Mouse (Mus musculus): Measurements from ENCODE around the gene Spryd7.
"Not testable (repeated sequence)": the region's sequence is repeated elsewhere in the genome, so short reads cannot be mapped to it uniquely, and the experiment has no call there.

Spryd7 gene

DNA sequence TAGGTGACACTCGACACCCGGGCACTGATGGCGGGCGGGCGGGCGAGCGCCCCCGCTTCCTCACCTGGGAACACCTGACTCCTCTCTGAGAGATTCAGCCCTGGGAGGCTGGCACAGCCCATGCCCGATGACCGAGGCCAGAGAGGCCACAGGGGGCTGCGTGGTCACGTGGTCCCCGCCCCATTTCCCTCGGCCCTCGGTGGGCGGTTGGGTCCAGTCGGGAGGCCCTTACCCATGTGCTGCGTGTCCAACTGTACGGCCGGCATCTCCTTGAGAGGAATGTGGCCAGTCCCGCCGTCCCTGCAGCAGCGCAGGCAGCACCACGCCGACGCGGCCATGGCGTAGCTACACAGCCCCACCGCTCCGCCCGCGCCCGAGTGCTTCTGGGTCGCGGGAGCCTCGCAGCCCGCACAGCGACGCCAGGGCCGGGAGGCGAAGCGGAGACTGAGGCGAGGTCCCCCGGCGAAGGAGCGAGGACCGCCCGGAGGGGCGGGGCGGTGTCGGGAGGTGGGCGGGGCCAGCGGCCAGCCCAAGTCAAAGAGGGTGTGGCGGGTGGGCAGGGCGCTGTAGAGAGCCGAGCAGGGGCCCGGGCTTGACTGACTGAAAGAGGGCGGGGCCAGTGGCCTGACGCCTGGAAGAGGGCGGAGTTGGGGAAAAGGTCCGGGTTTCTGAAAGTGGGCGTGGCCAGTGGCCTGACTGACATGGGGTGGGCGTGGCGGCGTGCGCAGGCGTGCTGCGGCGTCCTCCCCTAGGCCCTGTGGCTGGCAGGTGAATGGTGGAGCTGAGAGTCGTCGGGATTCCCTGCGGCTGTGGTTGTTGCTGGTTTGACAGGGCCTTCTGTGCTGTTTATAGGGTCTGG lies at the start of gene Spryd7:
Spryd7 (minus strand) TSS at position 598 of the 859 bp plus-strand sequence.
- DNase-seq: peak; percentile 98

DNA sequence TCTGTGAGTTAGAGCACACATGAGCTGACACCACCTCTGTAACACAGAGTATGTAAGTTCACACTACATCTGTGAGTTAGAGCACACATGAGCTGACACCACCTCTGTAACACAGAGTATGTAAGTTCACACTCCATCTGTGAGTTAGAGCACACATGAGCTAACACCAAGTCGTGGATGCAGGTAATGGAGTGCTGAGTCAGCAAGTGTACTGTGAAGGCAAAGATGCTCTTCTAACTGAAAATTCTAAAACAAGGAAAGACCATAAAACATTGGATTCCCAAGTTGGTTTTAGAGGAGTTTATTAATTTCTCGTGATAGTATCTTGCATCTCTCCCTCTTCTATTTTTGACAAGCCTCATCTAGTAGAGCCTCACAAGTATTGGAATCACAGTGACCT lies 49.4 kb upstream of the Spryd7 start:
- not testable (repeated sequence) for DNase-seq

DNA sequence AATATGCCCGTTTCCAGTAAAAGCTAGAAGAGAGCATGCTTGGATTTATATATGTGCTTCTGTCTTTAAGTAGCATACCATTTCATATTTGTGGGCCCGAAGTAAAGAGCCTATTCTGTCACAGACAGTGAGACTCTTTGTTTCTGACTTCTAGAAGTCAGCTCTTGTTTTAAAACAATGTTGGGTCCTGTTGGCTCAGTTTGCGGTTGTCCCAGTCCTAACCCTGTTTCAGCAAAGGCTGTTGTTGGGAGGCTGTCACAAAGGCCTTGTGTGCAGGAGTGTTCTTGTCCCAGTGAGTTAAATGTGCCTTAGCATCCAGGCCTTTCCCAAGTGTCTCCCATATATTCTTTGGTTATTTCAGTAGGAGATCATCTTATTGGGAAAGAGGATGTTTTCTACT lies 47.4 kb upstream of the Spryd7 start:
- DNase-seq: no peak

DNA sequence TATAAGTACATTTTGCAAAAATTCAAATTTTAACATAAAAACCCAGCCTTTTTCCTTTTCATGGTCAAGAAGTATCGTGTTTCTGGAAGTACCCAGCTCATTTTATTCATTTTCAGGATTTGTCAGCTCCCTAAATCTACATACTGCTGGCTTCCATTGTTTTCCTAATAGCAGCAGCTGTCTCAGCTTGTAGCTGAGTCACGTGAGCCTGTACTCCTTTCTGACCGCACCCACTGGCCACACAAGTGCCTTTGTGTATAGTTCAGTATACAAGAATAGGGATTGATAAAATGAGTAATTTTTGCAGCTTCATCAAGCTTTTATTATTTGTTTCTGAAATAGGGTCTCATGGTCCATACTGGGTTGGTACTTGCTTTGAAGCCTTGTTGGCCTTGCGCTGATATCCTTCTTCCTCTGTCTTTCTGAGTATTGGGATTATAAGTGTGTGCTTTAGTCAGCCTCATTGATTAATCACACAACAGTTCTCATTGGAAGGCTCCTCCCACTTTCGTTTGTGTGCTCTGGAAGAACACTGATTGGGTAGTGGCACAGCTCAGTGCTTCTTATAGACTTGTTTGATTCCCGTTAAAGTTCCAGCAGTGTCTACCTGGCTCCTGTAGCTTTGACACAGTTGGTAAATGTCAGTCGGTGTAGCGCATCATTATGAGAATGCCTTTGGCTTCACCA lies 46.5 kb upstream of the Spryd7 start:
- no peak for DNase-seq

DNA sequence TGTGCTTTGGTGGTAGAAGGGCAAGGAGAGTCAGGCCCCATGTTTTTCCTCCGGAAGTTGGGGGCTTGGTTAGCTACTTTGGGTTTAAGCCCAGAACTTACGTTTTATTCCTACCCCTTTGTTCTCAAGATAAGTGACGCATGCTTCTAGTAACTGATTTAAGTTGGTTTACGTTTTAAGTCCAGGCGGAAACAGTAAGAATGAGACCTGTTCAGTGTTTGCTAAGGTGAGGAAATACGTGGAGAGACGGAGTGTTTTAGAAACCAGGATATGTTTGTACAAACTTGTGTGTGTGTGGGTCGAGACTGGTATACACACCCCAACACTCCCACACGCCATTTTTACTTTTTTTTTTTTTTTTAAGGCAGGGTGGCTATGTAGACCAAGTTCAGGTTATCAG lies 44.7 kb upstream of the Spryd7 start:
- no peak for DNase-seq

DNA sequence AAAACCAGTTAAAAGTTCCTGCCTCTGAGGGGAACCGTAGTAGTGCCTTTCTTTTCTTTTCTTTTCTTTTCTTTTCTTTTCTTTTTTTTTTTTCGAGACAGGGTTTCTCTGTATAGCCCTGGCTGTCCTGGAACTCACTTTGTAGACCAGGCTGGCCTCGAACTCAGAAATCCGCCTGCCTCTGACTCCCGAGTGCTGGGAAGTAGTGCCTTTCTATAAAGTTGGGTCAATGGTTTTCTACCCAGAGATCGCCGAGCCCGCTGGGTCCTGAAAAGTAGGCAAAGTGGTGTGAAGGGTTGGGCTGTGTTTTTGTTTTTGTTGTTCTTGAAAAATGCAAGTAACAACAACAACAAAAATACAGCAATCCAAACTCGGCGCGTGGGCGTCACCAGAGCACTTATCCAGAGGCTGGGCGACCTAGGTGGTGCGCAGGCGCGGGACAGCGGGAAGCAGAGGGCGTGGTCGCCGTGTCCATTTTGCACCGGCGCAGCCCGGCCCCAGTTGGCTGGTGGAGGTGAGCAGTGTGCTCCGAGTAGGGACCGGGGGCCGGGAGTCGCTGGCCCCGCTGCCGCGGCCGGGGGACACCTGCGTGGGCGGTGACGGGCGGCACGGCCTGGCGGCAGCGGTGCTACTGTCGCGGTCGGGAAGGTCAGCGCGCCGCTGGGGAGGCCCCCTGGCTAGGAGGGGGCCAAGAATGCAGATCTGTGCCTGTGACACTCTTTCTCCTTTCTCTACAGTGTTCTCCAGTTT lies 42.5 kb upstream of the Spryd7 start:
- peak; percentile 88 for DNase-seq

DNA sequence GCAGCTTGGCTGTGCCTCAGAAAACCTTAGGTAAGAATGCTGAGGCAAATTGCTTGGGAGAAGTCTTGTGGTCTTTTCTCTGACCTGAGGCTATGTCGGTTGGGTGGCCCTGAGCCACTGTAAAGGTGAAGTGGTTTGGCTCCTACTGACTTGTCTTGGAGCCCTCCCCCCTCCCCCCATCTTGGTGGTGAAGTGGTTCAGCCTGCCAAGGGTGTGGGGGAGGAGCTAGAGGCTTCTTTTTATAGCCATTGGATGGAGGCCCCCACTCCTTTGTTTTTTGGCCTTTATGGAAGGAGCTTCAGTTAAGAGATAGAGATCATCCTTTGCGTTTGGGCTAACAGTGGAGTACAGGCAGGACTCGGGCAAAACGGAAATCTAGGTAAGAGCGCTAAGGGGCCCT lies 41.3 kb upstream of the Spryd7 start, which contains the start of gene Trim13:
Trim13 (plus strand) TSS at position 280 of the 400 bp plus-strand sequence.
- DNase-seq: no peak

DNA sequence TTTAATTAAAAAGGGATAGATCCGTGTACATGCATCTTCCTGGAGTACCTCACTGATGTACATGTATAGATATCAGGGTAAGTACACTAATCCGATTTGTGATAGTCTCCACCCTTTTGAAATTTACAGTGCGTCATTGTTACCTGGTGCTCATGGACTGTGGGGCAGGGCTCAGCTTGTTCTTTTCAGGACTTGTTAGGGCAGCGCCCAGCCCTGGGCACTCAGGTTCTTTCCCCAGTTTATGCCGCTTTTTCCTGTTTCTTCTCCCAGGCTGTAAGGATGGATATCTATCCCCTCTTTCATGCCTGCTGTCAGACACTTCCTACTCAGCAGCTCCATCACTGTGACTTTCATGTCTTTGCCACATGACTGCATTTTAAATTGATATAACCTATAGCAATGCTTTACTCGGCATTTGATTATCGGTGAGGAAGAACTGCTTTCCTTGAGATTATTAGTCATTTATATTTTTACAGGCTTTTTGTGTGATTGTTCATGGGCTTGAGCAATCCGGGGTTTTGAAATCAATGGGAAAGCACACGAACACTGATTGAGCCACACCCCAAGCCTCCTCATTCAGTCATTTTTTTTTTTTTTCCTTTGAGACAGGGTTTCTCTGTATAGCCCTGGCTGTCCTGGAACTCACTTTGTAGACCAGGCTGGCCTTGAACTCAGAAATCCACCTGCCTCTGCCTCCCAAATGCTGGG lies 40.2 kb upstream of the Spryd7 start:
- DNase-seq: no peak

DNA sequence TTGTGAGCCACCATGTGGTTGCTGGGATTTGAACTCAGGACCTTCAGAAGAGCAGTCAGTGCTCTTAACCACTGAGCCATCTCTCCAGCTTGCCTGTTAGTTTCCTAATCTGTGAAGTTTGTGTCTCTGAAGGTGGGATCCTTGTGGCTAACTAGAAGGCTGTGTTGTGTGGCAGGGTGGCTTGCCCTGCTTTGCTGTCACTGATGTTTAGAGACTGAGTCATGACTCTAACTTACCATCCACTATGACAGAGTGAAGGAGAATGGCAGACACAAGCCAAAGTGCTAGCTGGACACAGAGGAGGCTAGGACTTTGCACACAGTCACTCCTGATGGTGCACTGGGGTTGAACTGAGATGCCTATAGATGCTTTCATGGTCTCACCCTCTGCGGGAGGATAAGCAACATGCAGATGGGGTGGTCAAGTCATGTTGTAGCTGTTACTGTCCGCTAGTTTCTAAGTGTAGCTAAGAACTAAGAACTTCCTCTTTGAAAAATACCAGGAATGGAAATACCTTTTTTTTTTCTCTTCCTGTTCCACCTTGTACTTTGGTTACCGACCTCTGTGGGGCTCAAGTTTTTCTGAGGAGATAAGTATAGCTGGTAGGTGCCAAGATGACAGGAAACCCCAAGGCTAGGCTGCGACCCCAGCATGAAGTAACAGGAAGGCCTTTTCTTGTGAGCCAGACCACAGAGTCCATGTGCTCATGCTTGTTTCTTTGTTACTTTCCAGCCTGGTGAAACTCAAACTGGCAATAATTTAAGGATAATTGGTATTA lies 32.8 kb upstream of the Spryd7 start:
- no peak for DNase-seq

DNA sequence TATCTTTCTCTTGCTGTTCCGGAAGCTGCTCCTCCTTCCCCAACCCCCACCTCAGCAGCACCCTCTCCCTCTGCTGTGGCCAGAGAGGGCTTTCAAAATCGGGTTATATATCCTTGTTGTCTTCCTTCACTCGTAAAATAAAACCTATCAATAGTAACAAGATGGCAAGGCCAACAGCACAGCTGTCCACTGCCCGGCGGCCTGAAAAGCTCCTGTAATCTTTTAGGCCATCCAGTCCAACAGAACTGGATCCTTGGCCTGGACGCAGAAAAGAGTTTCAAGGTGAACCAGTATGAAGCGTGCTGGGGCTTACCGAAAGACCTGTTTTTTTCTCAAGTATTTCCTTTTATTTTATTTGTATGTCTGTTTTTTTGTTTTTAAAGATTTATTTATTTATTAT lies 19.3 kb upstream of the Spryd7 start:
- no peak for DNase-seq

DNA sequence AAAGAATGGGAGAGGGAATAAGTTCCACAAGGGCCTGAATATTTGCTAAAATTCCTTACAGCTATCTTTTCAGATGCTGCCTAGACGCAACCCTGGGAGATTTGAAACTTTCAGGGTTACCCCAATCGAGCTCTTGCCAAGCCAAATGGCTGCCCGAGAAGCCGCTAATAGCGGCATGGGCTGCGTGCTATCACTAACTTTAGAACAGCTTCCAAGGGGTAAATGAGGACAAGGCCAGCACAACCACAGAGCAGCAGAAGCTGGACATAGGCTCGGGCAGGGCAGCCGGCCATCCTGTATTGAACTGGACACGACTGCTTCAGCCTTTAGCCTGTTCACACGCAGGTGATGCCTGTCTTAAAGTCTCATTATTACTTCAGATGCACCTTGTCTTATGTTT lies 18.4 kb upstream of the Spryd7 start:
- DNase-seq: no peak

DNA sequence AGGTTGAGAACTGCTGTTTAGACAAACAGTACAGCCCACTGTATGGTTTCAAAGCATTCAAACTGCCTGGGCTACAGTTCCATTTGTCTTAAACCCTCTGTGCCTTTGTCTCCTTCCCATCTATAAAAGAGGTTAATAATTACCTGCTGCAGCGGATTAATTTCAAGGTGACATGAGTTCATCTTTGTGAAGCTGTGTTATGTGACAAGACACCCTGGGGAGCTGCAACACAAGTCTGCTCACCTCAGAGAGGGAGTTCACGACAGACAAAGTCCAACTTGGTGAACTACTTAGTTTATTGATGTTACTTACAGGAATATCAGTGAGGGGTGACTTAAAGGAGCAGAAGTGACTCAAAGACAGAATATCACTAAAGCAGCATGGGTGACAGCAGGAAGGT lies 15.4 kb upstream of the Spryd7 start:
- no peak for DNase-seq

DNA sequence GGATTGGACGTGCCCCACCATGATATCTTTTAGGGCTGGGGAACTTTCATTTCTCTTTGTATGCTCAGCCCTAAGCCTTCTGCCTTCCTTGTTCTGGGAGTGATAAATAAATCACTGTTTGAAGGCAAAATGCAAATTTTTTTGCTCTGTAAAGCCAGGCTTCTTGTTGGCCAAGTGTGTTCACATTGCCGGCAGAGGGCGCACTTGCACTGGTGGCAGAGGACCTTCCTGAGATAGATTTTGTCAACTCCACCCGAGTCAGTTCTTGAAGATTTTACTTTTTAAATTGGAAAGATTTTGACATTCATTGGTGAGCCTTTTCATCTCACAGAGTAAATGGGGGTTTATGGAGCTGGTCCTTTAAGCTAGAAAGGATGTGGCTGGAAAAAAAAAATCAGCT lies 14.7 kb upstream of the Spryd7 start:
- peak; percentile 79 for DNase-seq

DNA sequence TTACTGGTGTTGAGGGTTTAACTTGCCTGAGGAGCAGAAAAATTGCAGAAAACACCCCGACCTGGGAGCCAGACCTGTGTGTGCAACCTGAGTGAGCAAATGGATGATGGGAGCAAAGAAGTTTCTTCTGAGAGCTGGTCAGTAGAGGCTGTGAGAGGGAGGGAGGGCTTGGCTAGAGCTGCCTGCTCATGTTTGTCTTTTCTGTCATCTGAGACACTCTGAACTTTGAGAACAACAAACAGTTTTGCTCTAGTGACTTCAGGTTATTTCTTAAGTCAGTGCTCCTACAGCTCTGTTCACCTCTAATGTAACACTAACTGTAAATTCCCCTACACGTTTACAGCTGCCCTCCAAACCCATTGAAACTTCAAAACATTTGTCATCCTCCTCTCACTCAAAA lies 12.7 kb upstream of the Spryd7 start:
- no peak for DNase-seq

DNA sequence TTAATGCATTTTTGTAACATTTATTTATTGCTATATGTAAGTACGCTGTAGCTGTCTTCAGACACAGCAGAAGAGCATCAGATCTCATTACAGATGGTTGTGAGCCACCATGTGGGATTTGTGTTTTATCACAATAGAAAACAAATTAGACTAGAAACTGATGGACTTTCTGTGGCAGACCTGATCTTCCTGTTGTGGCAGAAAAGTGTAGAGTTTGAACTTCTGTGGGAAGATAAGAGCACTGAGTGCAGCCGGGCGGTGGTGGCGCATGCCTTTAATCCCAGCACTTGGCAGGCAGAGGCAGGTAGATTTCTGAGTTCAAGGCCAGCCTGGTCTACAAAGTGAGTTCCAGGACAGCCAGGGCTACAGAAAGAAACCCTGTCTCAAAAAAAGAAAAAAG lies 9.5 kb upstream of the Spryd7 start:
- DNase-seq: not testable (repeated sequence)

DNA sequence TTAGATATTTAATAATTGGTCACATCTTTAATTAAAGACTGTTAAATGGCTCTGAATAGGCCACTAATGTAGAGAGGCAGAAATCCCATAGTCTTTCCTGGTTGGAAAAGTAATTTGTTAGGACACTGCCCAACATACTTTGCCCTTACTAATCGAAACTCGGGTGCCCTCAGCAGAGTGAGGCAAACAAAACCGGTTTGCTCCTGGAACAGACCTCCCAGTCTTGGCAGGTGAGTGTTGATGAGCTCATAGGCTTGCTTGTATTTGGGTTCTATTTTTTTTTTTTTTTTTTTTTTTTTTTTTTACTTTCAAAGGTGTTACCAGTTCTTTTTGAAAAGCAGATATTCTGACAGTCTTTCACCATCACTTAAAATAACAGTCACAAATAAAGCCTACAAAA lies 3.2 kb upstream of the Spryd7 start:
- no peak for DNase-seq

DNA sequence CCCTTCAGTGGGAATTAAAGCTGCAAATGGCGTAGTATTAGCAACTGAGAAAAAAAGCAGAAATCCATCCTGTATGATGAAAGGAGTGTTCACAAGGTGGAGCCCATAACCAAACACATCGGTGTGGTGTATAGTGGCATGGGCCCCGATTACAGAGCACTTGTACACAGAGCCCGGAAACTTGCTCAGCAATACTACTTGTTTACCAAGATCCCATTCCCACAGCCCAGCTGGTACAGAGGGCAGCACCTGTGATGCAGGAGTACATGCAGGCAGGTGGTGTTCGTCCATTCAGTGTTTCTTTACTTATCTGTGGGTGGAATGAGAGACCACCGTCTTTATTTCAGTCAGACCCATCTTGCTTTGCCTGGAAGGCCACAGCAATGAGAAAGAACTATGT lies 2.2 kb upstream of the Spryd7 start:
- no peak for DNase-seq

DNA sequence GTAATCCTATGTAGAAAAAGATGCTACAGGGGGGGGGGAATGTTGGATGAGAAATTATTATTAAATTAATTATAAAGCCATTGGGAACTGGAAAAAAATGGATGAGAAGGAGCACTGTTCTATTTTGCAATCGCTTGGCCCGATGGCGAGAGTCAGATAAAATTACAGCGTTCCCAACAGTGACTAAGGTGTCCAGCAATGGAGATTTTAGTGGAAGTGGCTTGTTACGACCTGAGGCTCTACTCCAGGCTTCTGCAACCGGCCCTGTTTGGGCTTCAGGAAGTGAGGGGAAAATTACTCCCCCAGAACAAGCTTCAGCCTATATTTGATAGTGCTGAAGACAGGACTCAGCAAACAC lies 776 bp downstream of the Spryd7 start:
- no peak for DNase-seq

DNA sequence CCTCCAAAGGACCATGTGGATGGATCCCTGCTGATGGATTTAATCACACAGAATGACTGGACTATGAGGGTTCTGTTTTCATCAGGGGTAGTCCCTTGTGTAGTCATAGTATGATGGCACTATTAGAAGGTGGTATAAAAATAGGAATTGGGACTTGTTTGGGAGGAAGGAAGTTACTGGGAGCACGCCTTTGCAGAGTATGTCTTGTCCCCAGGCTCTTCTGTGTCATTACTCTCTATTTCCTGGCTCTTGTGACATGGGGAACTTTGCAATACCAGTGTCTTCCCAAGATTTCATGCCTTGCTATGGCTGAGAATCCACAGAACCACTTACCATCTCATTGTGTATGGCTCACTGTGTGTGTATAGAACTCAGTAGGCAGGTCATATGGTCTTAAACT lies 8.1 kb downstream of the Spryd7 start:
- no peak for DNase-seq

DNA sequence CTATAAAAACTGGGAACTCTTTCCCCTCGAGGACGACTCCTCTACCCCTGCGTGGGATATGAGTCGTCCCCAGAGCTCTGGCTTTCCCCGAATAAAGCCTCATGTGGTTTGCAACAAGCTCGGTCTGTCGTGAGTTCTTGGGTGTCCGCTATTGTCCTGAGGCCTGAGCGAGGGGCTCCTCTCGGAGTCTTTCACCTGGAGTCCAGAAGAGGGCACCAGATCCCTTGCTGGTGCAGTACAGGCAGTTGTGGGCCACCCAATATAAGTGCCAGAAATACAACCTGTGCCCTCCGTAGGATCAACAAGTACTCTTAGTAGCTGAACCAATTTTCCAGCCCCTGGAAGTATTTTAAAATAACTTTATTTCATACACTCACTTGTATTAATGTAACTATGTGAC lies 18.9 kb downstream of the Spryd7 start:
- DNase-seq: not testable (repeated sequence)

DNA sequence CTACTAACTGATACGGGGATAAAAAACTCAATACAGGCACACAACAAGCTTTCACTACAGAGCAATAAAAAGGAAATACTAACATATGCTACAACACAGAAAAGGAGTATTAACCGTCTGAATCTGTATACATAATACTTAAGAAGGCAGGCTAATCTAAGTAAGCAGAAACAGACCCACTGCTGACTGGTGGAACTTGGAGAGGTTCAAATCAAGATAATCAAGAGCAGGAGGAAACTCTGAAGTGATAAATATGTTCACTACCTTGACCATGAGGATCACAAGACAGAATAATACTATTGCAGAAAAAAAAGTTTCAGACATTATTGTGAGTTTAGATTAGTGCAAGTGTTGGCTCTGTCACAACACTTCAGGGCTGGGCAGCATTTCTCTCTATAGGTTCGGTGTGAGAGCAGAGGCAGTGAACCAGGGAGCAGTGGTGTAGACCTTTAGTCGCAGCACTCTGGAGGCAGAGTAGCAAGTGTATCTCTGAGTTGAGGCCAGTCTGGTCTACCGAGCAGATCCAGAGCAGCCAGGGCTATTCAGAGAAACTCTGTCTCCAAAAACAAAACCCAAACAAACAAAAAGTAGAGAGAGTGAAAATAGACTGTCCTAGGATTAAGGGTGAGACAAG lies 19.9 kb downstream of the Spryd7 start:
- no peak for DNase-seq

DNA sequence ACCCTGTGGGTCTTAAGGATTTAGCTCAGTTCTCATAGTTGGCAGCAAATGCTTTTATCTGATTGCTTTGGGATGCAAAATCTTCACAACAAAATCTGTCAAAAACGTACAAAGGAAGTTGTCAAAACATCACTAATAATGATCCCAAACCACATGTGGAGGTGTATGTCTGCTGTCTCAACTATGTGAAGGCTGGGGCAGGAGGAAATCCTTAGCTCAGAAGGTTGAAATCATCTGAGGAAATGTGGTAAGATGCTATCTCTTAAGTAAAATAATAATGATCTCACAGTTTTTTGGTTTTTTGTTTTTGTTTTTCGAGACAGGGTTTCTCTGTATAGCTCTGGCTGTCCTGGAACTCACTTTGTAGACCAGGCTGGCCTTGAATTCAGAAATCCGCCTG lies 20.9 kb downstream of the Spryd7 start:
- DNase-seq: no peak
